Mouse (Mus musculus): ENCODE measurements around the gene Drg2.

Gene Drg2

DNA sequence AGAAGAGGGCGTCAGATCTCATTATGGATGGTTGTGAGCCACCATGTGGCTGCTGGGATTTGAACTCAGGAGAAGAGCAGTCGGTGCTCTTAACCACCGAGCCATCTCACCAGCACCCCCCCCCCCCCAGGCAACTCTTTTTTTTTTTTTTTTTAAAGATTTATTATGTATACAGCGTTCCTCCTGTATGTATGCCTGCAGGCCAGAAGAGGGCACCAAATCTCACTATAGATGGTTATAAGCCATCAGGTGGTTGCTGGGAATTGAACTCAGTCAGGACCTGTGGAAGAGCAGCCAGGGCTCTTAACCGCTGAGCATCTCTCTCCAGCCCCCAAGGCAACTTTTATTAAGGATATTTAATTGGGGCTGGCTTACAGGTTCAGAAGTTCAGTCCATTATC, 20.1 kb downstream of the Drg2 start:
- DNase-seq, result no peak

GRCm38 (mm10) chr11:60475668-60476362, 21.4 kb downstream of the Drg2 start:
- DNase-seq, result no peak

DNA sequence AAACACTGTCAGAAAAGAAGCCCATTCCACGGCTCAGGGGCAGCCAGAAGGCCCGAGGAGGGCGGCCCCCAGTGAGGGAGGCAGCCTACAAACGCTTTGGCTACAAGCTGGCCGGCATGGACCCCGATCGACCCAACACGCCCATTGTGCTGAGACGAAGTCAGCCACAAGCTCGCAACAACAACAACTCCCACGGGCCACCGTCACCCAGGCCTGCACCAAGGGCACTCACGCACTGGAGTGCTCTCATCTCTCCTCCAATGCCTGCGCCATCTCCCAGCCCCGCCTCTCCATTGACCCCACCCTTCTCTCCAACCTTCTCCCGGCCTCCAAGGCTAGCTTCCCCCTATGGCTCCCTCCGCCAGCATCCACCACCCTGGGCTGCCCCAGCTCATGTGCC, 23.7 kb downstream of the Drg2 start:
- no peak for DNase-seq

- DNase-seq, result no peak
Measured at GRCm38 (mm10) chr11:60486267-60486666, 31.9 kb downstream of the Drg2 start.

DNA sequence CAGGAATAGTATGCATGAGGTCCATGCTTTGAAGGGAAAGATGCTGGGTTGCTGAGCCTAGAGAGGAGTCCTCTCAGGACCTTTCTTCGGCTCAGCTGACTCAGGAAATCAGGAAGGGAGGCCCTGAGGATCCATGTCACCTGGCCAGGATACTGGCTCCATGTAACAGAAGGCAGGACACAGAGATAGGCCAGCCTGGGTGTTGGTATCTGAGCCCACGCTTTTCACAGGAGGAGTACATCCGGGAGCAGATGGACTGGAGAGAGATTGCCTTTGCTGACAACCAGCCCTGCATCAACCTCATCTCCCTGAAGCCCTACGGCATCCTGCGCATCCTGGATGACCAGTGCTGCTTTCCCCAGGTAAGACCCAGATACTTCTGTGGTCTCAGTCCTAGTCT, 38.3 kb downstream of the Drg2 start:
- no peak for DNase-seq

DNA sequence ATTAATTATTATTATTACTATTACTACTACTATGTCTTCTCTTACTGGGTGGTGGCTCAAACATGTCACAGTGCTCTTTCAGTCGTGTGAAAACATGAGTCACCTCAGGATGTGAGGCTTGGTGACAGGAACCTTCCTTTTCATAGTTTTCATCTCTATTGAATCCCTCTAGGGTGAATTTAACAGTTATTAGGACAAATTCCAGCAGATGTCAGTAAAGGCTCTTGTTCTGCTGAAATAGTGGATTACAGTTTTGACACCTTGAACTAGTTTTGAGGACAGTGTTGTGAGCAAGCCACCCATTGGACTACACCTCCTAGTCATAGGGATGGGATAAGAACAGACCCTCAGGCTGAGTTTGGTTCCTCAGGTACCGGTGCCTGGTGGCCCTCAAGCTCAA, 41.3 kb downstream of the Drg2 start:
- no peak for DNase-seq

GRCm38 (mm10) chr11:60507281-60507680, 52.9 kb downstream of the Drg2 start:
- no peak for DNase-seq

DNA sequence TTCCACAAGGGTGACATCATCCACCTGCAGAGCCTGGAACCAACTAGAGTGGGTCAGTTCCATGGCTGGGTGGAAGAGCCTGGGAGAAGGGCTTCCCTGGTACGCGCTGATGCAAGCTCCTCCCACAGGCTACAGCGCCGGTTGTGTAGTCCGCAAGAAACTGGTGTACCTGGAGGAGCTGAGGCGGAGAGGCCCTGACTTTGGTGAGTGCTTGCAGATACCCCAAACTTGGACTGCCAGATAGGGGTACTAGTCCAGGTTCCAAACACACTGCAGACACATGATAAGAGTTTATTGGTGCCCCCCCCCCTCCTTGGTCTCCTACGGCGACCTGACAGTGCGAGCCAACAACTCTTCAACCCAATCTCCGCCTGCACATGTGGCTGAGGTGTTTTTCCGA, 54.6 kb downstream of the Drg2 start:
- DNase-seq, result no peak

GRCm38 (mm10) chr11:60509500-60509899, 55.1 kb downstream of the Drg2 start:
- DNase-seq, result no peak

GRCm38 (mm10) chr11:60511893-60512292, 57.5 kb downstream of the Drg2 start:
- DNase-seq, result no peak

DNA sequence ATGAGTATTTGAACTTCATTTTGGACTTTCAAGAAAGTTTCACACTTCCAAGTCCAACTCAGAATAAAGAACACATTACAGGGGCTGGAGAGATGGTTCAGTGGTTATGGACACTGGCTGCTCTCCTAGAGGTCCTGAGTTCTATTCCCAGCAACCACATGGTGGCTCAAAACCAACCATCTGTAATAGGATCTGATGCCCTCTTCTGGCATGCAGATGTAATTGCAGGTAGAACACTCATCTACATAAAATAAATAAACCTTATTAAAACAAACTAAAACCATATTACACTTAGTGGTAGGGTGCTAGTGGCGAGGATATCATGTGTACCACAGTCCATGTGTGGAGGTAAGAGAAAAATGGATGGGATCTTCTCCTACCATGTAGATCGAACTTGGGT, 58.1 kb downstream of the Drg2 start:
- no peak for DNase-seq

GRCm38 (mm10) chr11:60514941-60515340, 60.5 kb downstream of the Drg2 start:
- no peak for DNase-seq

- no peak for DNase-seq
Measured at GRCm38 (mm10) chr11:60518305-60518704, 63.9 kb downstream of the Drg2 start.

Measured in right cerebral cortex, postnatal 25 days (tissue).